Mouse (Mus musculus) MEL (cell line): ENCODE data around the gene Ube2e3. TPM values are rescaled to one million over a fixed set of nuclear protein-coding genes. Genes with fewer than 3 reads are reported as not detected.

ENCODE experiments used
- DNase-seq: peaks from one replicate; pipeline ENCODE4 v3.0.0; 2011; ENCODE audit warnings: low read depth, low spot score
- H3K27ac ChIP-seq: 2 replicates; pipeline ENCODE4 v1.5.1; 2012; ENCODE audit warnings: low read depth, mild to moderate bottlenecking, control low read depth, low read length, moderate library complexity; ENCODE audit not compliant: control insufficient read depth
- H3K27me3 ChIP-seq, 2 experiments: fragments of 150-350 bp in 1 of 2; sonication (generic) in 1 of 2; 2 replicates each; pipeline ENCODE4 v1.6.1; 2012; ENCODE audit warnings: low read length in 2 of 2, mild to moderate bottlenecking in 2 of 2, improper control_type of control experiment in 1 of 2, moderate library complexity in 1 of 2; ENCODE audit not compliant: insufficient read depth in 2 of 2, control insufficient read depth in 1 of 2
- H3K36me3 ChIP-seq, 2 experiments: 2 replicates each; pipeline ENCODE4 v1.6.1; 2012 to 2014; ENCODE audit warnings: low read length in 2 of 2, improper control_type of control experiment in 1 of 2, inconsistent platforms in 1 of 2, mild to moderate bottlenecking in 1 of 2; ENCODE audit not compliant: insufficient read depth in 2 of 2, control insufficient read depth in 1 of 2
- H3K4me1 ChIP-seq, 2 experiments: fragments of 150-350 bp in 1 of 2; sonication (generic) in 1 of 2; 2 replicates each; pipeline ENCODE4 v1.6.1; 2012; ENCODE audit warnings: low read length in 2 of 2, improper control_type of control experiment in 1 of 2, mild to moderate bottlenecking in 1 of 2; ENCODE audit not compliant: insufficient read depth in 2 of 2, control insufficient read depth in 1 of 2
- H3K4me3 ChIP-seq, 2 experiments: fragments of 150-350 bp in 1 of 2; sonication (generic) in 1 of 2; 2 replicates each; pipeline ENCODE4 v1.5.1; 2012; ENCODE audit warnings: low read depth in 2 of 2, low read length in 2 of 2, mild to moderate bottlenecking in 2 of 2, moderate library complexity in 2 of 2, control low read depth in 1 of 2, improper control_type of control experiment in 1 of 2; ENCODE audit not compliant: control insufficient read depth in 1 of 2, insufficient read depth in 1 of 2
- H3K79me2 ChIP-seq: 2 replicates; pipeline ENCODE4 v1.6.1; 2012; ENCODE audit warnings: mild to moderate bottlenecking, low read length, moderate library complexity; ENCODE audit not compliant: control insufficient read depth, poor library complexity, insufficient read depth
- H3K9ac ChIP-seq: 2 replicates; pipeline ENCODE4 v1.6.1; 2012; ENCODE audit warnings: low read depth, mild to moderate bottlenecking, control low read depth, low read length, moderate library complexity; ENCODE audit not compliant: control insufficient read depth, poor library complexity, severe bottlenecking
- H3K9me3 ChIP-seq: fragments of 150-350 bp; sonication (generic); replicated peaks from 2 replicates; pipeline ENCODE4 v1.6.1; 2012; ENCODE audit warnings: mild to moderate bottlenecking, low read length, improper control_type of control experiment, moderate library complexity; ENCODE audit not compliant: insufficient read depth
- CHD1 ChIP-seq: IDR thresholded peaks from 2 replicates; pipeline ENCODE4 v1.6.1; 2012; ENCODE audit warnings: low read depth, mild to moderate bottlenecking, inconsistent platforms, low read length, improper control_type of control experiment
- CHD2 ChIP-seq: IDR thresholded peaks from 2 replicates; pipeline ENCODE4 v1.6.1; 2011; ENCODE audit warnings: low read length, improper control_type of control experiment
- CTCF ChIP-seq, 3 experiments: IDR thresholded peaks in 2 of 3; conservative IDR thresholded peaks in 1 of 3; 2 replicates each; pipeline ENCODE4 v1.5.1; 2011 to 2012; ENCODE audit warnings: low read length in 3 of 3, low read depth in 2 of 3, mild to moderate bottlenecking in 2 of 3, improper control_type of control experiment in 1 of 3, inconsistent platforms in 1 of 3, mixed read lengths in 1 of 3, moderate library complexity in 1 of 3; ENCODE audit not compliant: control insufficient read depth in 1 of 3, insufficient read depth in 1 of 3, poor library complexity in 1 of 3, severe bottlenecking in 1 of 3
- ELF1 ChIP-seq: IDR thresholded peaks from 2 replicates; pipeline ENCODE4 v1.6.1; 2014; ENCODE audit warnings: low read depth, mild to moderate bottlenecking, inconsistent platforms, low read length, improper control_type of control experiment, moderate library complexity
- ETS1 ChIP-seq: IDR thresholded peaks from 2 replicates; pipeline ENCODE4 v1.6.1; 2012; ENCODE audit warnings: low read depth, mild to moderate bottlenecking, inconsistent platforms, low read length, improper control_type of control experiment, moderate library complexity
- GATA1 ChIP-seq: IDR thresholded peaks from 2 replicates; pipeline ENCODE4 v1.6.1; 2011; ENCODE audit warnings: low read depth, low read length, improper control_type of control experiment
- JUND ChIP-seq: IDR thresholded peaks from 2 replicates; pipeline ENCODE4 v1.6.1; 2011; ENCODE audit warnings: low read depth, mild to moderate bottlenecking, improper control_type of control experiment, low read length
- MAFK ChIP-seq: IDR thresholded peaks from 2 replicates; pipeline ENCODE4 v1.6.1; 2011; ENCODE audit warnings: low read depth, mild to moderate bottlenecking, low read length, improper control_type of control experiment, borderline replicate concordance
- MAX ChIP-seq: IDR thresholded peaks from 2 replicates; pipeline ENCODE4 v1.6.1; 2011; ENCODE audit warnings: low read length, improper control_type of control experiment
- MAZ ChIP-seq: IDR thresholded peaks from 2 replicates; pipeline ENCODE4 v1.6.1; 2012; ENCODE audit warnings: low read depth, mild to moderate bottlenecking, inconsistent platforms, low read length, improper control_type of control experiment
- MYC ChIP-seq: IDR thresholded peaks from 2 replicates; pipeline ENCODE4 v1.6.1; 2011; ENCODE audit warnings: low read depth, mild to moderate bottlenecking, low read length, improper control_type of control experiment, moderate library complexity
- NELFE ChIP-seq: IDR thresholded peaks from 2 replicates; pipeline ENCODE4 v1.6.1; 2011; ENCODE audit warnings: low read depth, low read length, improper control_type of control experiment
- NRF1 ChIP-seq: IDR thresholded peaks from 2 replicates; pipeline ENCODE4 v1.6.1; 2014; ENCODE audit warnings: low read depth, mild to moderate bottlenecking, inconsistent platforms, low read length, improper control_type of control experiment, moderate library complexity; ENCODE audit not compliant: poor library complexity, insufficient read depth, severe bottlenecking
- POLR2A ChIP-seq, 2 experiments: IDR thresholded peaks; 2 replicates each; pipeline ENCODE4 v1.6.1; 2011 to 2012; ENCODE audit warnings: low read length in 2 of 2, mild to moderate bottlenecking in 2 of 2, control low read depth in 1 of 2, improper control_type of control experiment in 1 of 2, low read depth in 1 of 2, moderate library complexity in 1 of 2; ENCODE audit not compliant: control insufficient read depth in 1 of 2, insufficient read depth in 1 of 2, poor library complexity in 1 of 2
- POLR2AphosphoS2 ChIP-seq: IDR thresholded peaks from 2 replicates; pipeline ENCODE4 v1.6.1; 2011; ENCODE audit warnings: low read length, improper control_type of control experiment
- POLR2AphosphoS5 ChIP-seq: IDR thresholded peaks from 2 replicates; pipeline ENCODE4 v1.6.1; 2012; ENCODE audit warnings: low read depth, borderline replicate concordance, mild to moderate bottlenecking, inconsistent platforms, low read length, moderate library complexity, mixed read lengths
- RCOR1 ChIP-seq: IDR thresholded peaks from 2 replicates; pipeline ENCODE4 v1.6.1; 2012; ENCODE audit warnings: low read depth, mild to moderate bottlenecking, inconsistent platforms, low read length, improper control_type of control experiment
- SIN3A ChIP-seq: IDR thresholded peaks from 2 replicates; pipeline ENCODE4 v1.6.1; 2012; ENCODE audit warnings: low read length, improper control_type of control experiment, inconsistent platforms
- UBTF ChIP-seq: IDR thresholded peaks from 2 replicates; pipeline ENCODE4 v1.6.1; 2012; ENCODE audit warnings: low read depth, mild to moderate bottlenecking, inconsistent platforms, low read length, improper control_type of control experiment, moderate library complexity, borderline replicate concordance; ENCODE audit not compliant: insufficient read depth
- USF1 ChIP-seq: IDR thresholded peaks from 2 replicates; pipeline ENCODE4 v1.6.1; 2014; ENCODE audit warnings: low read depth, mild to moderate bottlenecking, inconsistent platforms, low read length, improper control_type of control experiment, moderate library complexity
- ZC3H11A ChIP-seq: IDR thresholded peaks from 2 replicates; pipeline ENCODE4 v1.6.1; 2012; ENCODE audit warnings: low read depth, mild to moderate bottlenecking, inconsistent platforms, low read length, improper control_type of control experiment
- ZKSCAN1 ChIP-seq: IDR thresholded peaks from 2 replicates; pipeline ENCODE4 v1.6.1; 2012; ENCODE audit warnings: low read depth, mild to moderate bottlenecking, inconsistent platforms, low read length, improper control_type of control experiment, moderate library complexity
- ZNF384 ChIP-seq: IDR thresholded peaks from 2 replicates; pipeline ENCODE4 v1.6.1; 2012; ENCODE audit warnings: low read depth, mild to moderate bottlenecking, inconsistent platforms, low read length, improper control_type of control experiment
- polyA plus RNA-seq, 2 experiments: library from polyadenylated mRNA; stranded (reverse) in 1 of 2; unstranded in 1 of 2; fragments of >175 nt in 1 of 2; fragments of >200 nt in 1 of 2; gene quantifications; 2 replicates each; pipeline versions ENCODE4 v1.2.1 to v1.2.4; 2012; ENCODE audit warnings: low replicate concordance in 2 of 2, low read depth in 1 of 2; ENCODE audit not compliant: insufficient read length in 2 of 2, insufficient read depth in 1 of 2, missing spikeins in 1 of 2
- total RNA-seq: library from RNA; depleted of rRNA; stranded (reverse); fragments of 300-350 nt; gene quantifications from 2 replicates; pipeline ENCODE4 v1.2.3, GENCODE M21; 2012

Ube2e3 gene
- total and polyA plus RNA-seq, 3 experiments, result 41.9 to 160 (median 99.4) TPM

DNA sequence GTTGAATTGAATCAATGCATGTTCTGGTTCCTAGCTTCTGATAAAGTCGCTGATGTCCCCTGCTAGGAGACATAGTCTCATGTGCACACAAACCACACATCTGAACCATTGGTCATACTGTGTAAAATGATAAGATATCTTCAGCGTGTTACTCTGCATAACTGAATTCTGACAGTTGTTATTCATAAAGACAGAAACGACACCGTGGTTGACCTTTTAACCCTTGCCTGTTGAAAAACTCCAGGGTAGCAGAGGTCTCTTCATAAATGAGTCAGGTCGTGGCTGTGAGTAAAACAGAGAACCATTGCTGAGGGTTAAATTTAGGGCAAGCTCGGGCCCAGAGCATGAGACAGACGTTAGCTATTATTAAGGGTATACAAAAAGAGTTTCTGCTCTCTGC, 93.7 kb downstream of the Ube2e3 start (continued):
- TF ChIP-seq UBTF, result no peak
- TF ChIP-seq MYC, result no peak; the same call in 1 of the 2 replicates
- TF ChIP-seq CHD2, result no peak
- no peak for TF ChIP-seq MAZ
- TF ChIP-seq MAX, result no peak
- no peak for TF ChIP-seq USF1
- TF ChIP-seq NRF1, result no peak
- TF ChIP-seq CHD1, result no peak
- no peak for TF ChIP-seq MAFK
- TF ChIP-seq ELF1, result no peak
- no peak for TF ChIP-seq CTCF (IDR thresholded peaks at IDR 0.05 in 2 of 3, conservative IDR thresholded peaks at IDR 0.05 in 1 of 3; ENCODE audit: control insufficient read depth in 1 of 3, insufficient read depth in 1 of 3, low read depth in 2 of 3, low read length in 3 of 3, poor library complexity in 1 of 3, severe bottlenecking in 1 of 3)
- TF ChIP-seq POLR2AphosphoS2, result no peak
- no peak for TF ChIP-seq POLR2AphosphoS5
- TF ChIP-seq RCOR1, result peak; percentile 87
- no peak for TF ChIP-seq ZC3H11A
- TF ChIP-seq GATA1, result peak; percentile 77
- TF ChIP-seq ZKSCAN1, result no peak
- no peak for TF ChIP-seq POLR2A (IDR thresholded peaks at IDR 0.05; ENCODE audit: control insufficient read depth in 1 of 2, insufficient read depth in 1 of 2, low read depth in 1 of 2, low read length in 2 of 2, poor library complexity in 1 of 2)
- TF ChIP-seq JUND, result no peak
- TF ChIP-seq ETS1, result peak; percentile 81
- no peak for TF ChIP-seq NELFE
- TF ChIP-seq SIN3A, result peak; percentile 19
- TF ChIP-seq ZNF384, result no peak

DNA sequence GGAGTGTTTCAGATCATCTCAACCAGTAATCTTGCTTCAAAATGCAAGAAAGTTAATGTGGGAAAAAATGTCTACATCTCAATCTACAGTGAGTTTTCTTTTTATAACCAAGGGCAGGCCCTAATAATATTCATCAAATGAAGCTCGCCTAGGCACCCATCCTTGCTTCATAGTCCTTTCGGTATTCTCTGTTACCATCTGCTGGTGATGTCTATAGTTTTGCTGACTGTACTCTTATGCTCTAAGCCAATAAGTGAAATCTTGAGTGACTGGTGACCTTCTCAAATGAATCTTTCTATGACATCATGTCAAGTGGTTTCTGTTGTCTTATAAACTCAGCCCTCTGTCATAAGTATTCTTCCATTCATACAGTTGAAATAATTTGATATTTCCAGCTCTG, 97.1 kb downstream of the Ube2e3 start:
- no peak overlapping the region for H3K27ac ChIP-seq
- H3K27me3 ChIP-seq, result no peaks in the 10 kb centered on the region
- H3K4me1 ChIP-seq, result peaks cover 5 to 24% of the 10 kb centered on the region in 2 experiments
- no peaks in the 10 kb centered on the region for H3K79me2 ChIP-seq
- H3K4me3 ChIP-seq, result no peak overlapping the region
- no peak overlapping the region for H3K9ac ChIP-seq
- TF ChIP-seq NRF1 (no peak), ETS1 (no peak), UBTF (no peak)
- no peak for DNase-seq
- H3K36me3 ChIP-seq, result peaks cover 0 to 29% of the 10 kb centered on the region in 2 experiments; a peak in 2 of 4 replicates
- H3K9me3 ChIP-seq, result no peaks in the 10 kb centered on the region
